Mouse (Mus musculus) testis, postnatal 10 days (tissue): ENCODE measurements at regions not wholly inside any gene's neighbourhood (a gene's known extent, or its start where the extent isn't known, plus 50 kb on each side); places are given as distances from the start of the nearest gene placed in this dataset.

ENCODE experiments used
- DNase-seq: peaks from one replicate; pipeline ENCODE4 v3.0.0; 2021; ENCODE audit warnings: low spot score

DNA sequence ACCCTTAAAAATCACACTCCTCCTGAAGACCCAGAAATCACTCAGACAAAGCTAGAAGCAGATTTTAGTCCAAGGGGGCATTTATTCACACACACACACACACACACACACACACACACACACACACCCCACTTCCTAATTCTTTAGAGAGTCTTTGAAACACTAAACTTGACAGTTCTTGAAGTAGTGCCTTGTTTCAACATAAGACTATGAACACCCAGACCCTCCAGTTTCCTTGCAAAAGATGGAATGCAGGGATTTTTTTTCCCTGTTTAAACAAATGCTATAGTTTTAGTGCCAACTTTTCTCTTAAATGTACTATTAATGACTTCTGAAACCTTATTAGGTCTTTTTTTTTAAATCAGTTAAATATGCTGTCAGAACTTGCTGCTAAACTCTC, 279.2 kb upstream of the Fat1 start:
- no peak for DNase-seq

GRCm38 (mm10) chr8:44656470-44656869, 278.8 kb upstream of the Fat1 start:
- no peak for DNase-seq

GRCm38 (mm10) chr8:44661696-44662095, 273.6 kb upstream of the Fat1 start:
- no peak for DNase-seq

- DNase-seq = no peak
These were observed 248.1 kb upstream of the Fat1 start for GRCm38 (mm10) chr8:44687126-44687525.

DNA sequence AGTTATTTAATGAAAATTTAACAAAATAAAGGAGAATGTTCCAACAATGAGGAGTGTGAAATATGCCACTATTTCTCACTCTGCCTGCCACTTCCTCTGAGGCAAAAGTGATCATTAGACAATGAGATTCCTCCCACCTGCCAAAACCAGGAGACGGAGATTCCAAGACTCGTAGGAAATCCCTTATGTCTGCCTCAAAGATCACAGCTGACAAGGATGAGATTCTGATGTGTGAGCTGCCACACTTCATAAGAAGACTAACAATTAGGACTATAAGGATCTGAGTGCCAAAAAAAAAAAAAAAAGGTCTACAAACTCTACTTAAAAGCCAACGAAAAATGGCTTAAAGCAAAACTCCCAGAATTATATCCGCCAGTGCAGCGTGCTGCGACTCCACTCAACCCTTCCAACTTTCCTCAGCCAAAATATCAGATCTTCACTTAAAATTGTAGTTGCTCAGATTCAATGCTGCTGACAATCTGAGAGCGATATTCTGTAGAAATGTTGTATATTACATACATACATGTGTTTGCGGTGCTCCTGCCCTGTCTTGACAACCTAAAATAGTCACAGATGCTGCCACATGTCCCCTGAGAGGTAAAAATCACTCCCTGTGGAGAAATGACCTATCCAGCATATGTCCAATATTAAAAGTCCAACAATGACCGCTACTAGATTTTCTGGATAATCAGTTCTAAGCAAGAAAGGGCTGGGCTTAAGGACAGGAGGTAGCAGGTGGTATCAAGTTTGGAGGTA, 245.2 kb upstream of the Fat1 start:
- DNase-seq = no peak

- no peak for DNase-seq
These were observed 244.7 kb upstream of the Fat1 start for GRCm38 (mm10) chr8:44690593-44690950.

DNA sequence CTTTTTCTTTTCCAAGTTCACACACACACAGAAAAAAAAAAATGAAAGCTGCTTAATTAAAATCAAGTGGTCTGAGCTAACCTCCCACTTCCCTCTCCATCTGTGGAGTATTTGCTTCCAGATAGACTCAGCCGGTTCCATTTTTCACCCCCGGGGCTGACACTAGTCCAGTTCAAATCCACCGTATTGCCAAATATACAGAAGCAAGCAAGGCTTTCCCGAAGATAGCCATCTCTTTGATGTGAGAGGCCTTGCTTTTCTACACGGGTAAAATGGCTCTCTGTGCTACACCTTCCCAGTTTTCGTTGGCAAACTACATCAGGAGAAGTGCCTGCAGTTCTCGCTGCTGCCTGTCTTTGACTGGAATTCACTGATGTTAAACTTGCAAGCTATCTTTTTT, 244.1 kb upstream of the Fat1 start:
- DNase-seq = no peak

GRCm38 (mm10) chr8:44692036-44692688, 243.1 kb upstream of the Fat1 start:
- DNase-seq = no peak

DNA sequence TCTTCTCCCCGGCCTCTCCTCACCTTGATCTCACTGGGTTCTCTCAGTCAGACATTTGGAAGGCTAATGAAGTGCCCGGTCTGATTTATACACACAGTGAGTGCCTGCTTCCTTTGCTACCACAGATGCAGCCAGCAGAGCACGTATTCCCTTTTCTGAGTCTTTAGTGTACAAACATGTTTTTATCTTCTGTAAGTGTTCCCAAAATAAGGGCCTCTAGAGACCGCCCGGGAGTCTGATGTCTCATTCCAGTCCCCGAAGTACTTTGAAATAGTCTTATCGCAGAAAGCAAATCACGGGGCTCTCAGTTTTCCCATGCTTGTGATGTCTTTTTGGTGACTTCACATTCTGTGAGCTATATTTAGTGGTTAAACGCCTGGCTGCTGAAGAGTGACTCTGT, 240.4 kb upstream of the Fat1 start:
- DNase-seq = no peak

DNA sequence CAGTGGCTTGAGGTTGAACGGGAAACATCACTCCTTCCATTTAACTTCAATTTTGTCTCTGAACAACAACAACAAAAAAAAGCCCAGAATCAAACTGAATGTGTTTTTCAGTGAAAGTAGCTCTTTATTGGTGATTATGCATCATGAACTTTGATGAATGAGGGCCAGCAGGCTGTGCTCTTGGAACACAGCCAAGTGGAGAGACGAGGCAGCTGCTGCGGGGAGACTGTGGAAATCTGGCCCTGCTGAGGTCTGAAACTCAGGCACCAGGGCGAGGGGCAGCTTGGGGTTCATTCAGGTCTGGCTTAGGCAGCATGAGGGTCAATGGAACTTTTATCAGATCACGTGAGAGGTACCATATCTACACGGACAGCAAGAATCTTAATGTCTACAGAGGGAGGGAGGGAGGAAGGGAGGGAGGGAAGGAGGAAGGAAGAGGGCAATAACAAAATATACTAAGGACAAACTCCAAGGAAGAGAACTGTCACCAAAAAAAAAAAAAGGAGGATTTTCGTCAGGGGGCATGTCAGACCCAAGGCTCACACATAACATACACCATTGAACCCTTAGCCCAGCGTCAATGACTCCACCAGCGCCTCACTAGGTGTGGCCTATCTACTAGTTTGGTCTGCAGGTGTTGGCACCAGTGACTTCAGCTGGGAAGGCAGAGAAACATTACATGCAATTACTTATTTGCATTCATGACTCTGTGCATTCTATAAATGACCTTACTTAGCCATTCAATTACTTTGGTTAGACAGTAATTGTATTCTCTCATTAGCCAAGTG, 239.0 kb upstream of the Fat1 start:
- DNase-seq = no peak

DNA sequence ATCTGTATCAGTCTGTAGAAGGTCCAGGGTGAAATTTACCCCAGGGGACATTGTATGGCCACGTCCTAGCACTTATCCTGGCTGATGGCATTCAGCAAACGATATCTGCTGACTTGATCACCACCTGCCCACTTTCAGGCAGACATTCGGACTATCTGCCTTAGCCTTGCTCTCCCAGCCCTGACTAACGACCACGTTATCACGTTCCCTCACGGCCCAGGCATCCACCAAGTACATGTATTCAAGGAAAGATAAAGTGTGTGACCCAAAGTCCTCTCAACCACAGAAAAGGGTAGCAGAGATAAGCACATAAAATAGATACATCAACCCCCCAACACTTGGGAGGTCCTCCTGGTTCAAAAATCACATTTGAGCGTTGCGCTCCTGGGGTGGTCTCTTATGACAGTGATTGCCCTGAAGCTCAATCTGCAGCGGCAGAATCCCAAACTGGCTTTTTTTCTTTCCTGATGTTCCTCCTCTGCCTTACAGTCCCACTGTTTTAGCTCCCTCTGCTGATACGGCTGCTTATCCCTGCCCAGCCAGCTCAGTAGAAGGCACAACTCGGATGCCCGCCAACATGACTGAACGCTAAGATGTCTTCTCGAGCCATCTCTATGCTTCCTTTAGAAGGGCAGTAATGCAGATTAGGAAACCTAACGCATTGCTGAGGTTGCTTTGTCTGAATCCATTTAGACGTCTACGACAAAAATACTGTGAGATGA, 235.7 kb upstream of the Fat1 start:
- DNase-seq = no peak

- DNase-seq = no peak
These were observed 230.5 kb upstream of the Fat1 start for GRCm38 (mm10) chr8:44704595-44705265.

- no peak for DNase-seq
These were observed 226.5 kb upstream of the Fat1 start for GRCm38 (mm10) chr8:44708659-44709170.

GRCm38 (mm10) chr8:44709171-44709940, 225.9 kb upstream of the Fat1 start:
- DNase-seq = no peak

DNA sequence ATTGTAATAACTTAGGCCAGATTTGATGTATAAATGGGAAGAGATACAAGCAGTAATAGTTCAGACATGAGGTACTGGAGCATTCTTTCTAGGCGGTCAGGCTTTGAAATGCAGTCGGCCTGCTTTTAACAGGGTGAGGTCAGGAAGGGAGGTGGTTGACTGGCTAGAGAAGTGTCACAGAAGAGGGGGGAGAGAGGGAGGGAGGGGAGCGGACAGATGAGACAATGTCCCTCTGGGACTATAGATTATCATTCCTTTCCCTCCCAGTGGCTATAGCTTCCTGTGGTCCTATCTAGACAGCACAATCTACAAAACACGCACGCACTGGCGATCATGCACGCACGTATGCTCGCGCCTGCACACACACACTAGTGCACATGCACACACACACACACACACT, 200.7 kb upstream of the Fat1 start:
- no peak for DNase-seq

GRCm38 (mm10) chr8:44735801-44736200, 199.4 kb upstream of the Fat1 start:
- no peak for DNase-seq

GRCm38 (mm10) chr8:44743353-44743752, 191.9 kb upstream of the Fat1 start:
- no peak for DNase-seq

DNA sequence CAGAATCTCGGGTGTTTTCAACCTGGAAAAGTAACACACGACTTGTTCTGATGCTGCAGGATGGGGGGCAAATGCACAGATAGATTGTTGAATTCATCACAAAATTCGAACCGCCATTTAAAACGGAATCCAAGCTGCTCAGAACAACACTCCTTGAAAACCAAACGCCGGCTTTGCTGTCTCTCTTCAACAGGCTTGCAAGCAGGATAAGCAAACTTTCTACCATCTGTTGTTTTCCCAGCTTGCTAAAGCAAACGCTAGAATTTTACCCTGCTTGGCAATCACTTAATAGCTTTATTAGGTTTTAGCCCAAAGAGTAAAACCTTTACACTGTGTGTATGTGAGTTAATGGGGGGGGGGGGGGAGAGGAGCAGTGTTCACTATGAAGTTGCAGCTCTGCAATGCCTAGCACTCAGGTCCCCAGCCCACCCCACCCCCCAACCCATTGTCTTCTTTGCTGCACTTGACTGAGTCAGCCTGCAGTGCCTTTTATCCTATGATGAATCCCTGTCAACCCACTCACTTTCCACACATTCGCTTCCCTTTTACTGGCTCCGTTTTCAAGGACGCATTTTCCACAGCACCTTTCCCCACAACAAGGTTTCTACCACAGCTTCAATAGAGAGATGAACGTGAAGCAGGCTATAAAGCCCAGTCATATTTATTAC, 190.1 kb upstream of the Fat1 start:
- no peak for DNase-seq

DNA sequence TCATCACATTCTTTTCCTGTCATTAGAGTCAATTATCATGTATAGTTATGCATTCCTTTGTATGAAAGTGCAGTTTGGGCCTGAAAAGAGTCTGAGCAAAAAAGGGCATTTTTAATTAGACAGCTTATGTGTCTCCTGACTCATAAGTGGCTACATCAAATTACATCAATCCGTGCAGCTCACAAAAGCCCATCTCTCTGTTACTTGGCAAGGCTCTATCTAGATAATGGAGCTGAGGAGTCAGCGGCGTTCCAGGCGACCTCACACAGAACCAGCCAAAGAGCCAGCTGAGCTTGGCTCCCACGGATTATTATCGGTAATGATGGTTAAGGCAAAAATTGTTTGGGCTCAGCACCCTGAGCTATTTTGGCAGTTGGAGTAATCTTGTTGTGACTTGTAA, 176.5 kb upstream of the Fat1 start:
- no peak for DNase-seq

DNA sequence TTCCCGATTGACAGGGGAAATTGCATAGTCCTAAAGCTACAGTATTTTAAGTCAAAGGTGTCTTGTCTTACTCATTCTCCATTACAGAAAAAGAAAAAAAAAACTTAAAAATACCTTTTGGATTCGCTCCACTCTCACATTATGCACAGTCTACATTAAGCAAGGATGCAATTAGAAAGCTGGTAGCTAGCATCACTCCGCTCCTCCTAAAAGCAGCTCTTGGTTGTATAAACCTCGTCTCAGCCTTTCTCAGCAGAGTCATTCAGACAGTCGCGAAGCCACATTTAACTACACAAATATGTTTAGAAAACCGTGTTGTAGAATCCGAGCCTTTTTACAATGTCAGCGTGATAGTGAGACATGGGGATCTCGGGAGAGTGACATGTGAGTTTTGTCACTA, 172.5 kb upstream of the Fat1 start:
- DNase-seq = no peak
